Comparison of ENCODE assay signal across 8 mouse cellular contexts in genomic region chr10:117393196-117393890, GRCm38 (mm10). TPM values are rescaled to one million over a fixed set of nuclear protein-coding genes. Genes with fewer than 3 reads are reported as not detected.
DNase-seq lines count a peak whose midpoint lies in the region; ATAC-seq and TF ChIP-seq lines count a peak whose summit lies in the region.

No protein-coding gene starts in this region.

- TF ChIP-seq CTCF in midbrain, postnatal 0 days (IDR thresholded peaks at IDR 0.05) = no peak

- ATAC-seq in embryonic facial prominence, embryonic 15.5 days (ENCODE audit: insufficient number of reproducible peaks, low FRiP score, low TSS enrichment, low read depth) = peak; percentile 77
- peak; percentile 54; the same call in 1 of the 2 replicates for ATAC-seq in hindbrain, embryonic 12.5 days (ENCODE audit: low FRiP score)
- no peak for ATAC-seq in limb, embryonic 15.5 days (ENCODE audit: insufficient number of reproducible peaks, low FRiP score, low TSS enrichment, low read depth)
- ATAC-seq in midbrain, postnatal 0 days (ENCODE audit: low FRiP score) = 0 out of 2 replicates have a peak, but pooled peaks have one; percentile 20

- H3K36me3 ChIP-seq in embryonic facial prominence, embryonic 15.5 days = no peaks in the 10 kb centered on the region
- H3K36me3 ChIP-seq in hindbrain, embryonic 12.5 days = no peaks in the 10 kb centered on the region
- H3K36me3 ChIP-seq in limb, embryonic 15.5 days = no peaks in the 10 kb centered on the region
- H3K36me3 ChIP-seq in midbrain, postnatal 0 days (ENCODE audit: insufficient read depth, low read length) = no peaks in the 10 kb centered on the region

- H3K4me1 ChIP-seq in embryonic facial prominence, embryonic 15.5 days = no peaks in the 10 kb centered on the region
- H3K4me1 ChIP-seq in hindbrain, embryonic 12.5 days = peaks cover 9% of the 10 kb centered on the region; the same call in 1 of the 2 replicates
- peaks cover 4% of the 10 kb centered on the region; the same call in 1 of the 2 replicates for H3K4me1 ChIP-seq in limb, embryonic 15.5 days
- no peaks in the 10 kb centered on the region for H3K4me1 ChIP-seq in midbrain, postnatal 0 days (ENCODE audit: insufficient read depth, low read length)

- H3K4me2 ChIP-seq in embryonic facial prominence, embryonic 15.5 days (replicated peaks) = peak overlapping the region; percentile 66
- H3K4me2 ChIP-seq in hindbrain, embryonic 12.5 days (replicated peaks) = peak overlapping the region; percentile 64
- H3K4me2 ChIP-seq in limb, embryonic 15.5 days = peak overlapping the region; percentile 63
- H3K4me2 ChIP-seq in midbrain, postnatal 0 days (ENCODE audit: low read depth, low read length, poor library complexity, severe bottlenecking) = peak overlapping the region; percentile 49

- H3K9ac ChIP-seq in embryonic facial prominence, embryonic 15.5 days = peak overlapping the region; percentile 23; the same call in 1 of the 2 replicates
- peak overlapping the region; percentile 32; the same call in 1 of the 2 replicates for H3K9ac ChIP-seq in hindbrain, embryonic 12.5 days
- H3K9ac ChIP-seq in limb, embryonic 15.5 days = 0 out of 2 replicates have a peak overlapping the region, but pooled peaks have one; percentile 20
- H3K9ac ChIP-seq in midbrain, postnatal 0 days (replicated peaks; ENCODE audit: low read length, poor library complexity, severe bottlenecking) = no peak overlapping the region

- 2% methylated on average over 24 of the region's 27 CpGs for WGBS in embryonic facial prominence, embryonic 15.5 days
- 3% methylated on average over 24 of the region's 27 CpGs for whole genome bisulfite sequencing in hindbrain, embryonic 12.5 days
- under 1% methylated on average over 24 of the region's 27 CpGs for WGBS in limb, embryonic 15.5 days
- 3% methylated on average over 24 of the region's 27 CpGs for WGBS in midbrain, postnatal 0 days

- intact Hi-C loops in left cerebral cortex, postnatal 4 days (cut with DNase I) = no loop called here

- peak overlapping the region; percentile 44 for H3K4me3 ChIP-seq in embryonic facial prominence, embryonic 15.5 days (replicated peaks)
- H3K4me3 ChIP-seq in hindbrain, embryonic 12.5 days = peak overlapping the region; percentile 33
- peak overlapping the region; percentile 39 for H3K4me3 ChIP-seq in limb, embryonic 15.5 days
- peak overlapping the region; percentile 25 for H3K4me3 ChIP-seq in midbrain, postnatal 0 days (ENCODE audit: low read depth, low read length)

- H3K27ac ChIP-seq in embryonic facial prominence, embryonic 15.5 days (replicated peaks) = 0 out of 2 replicates have a peak overlapping the region, but pooled peaks have one; percentile 34
- no peak overlapping the region for H3K27ac ChIP-seq in hindbrain, embryonic 12.5 days
- H3K27ac ChIP-seq in limb, embryonic 15.5 days = peak overlapping the region; percentile 18
- no peak overlapping the region for H3K27ac ChIP-seq in midbrain, postnatal 0 days (ENCODE audit: low read depth, low read length)

- DNase-seq in 416B (ENCODE audit: low read depth) (peak; percentile 95), MEL-GATA-1-ER (ENCODE audit: extremely low read depth, low read depth) (peak; percentile 44)
- DNase-seq in midbrain, postnatal 0 days (ENCODE audit: low spot score) = peak; percentile 50
- no peak for DNase-seq in left cerebral cortex, postnatal 4 days
- DNase-seq in right cerebral cortex, postnatal 14 days = no peak

- H3K27me3 ChIP-seq in embryonic facial prominence, embryonic 15.5 days = no peaks in the 10 kb centered on the region
- H3K27me3 ChIP-seq in hindbrain, embryonic 12.5 days = no peaks in the 10 kb centered on the region
- H3K27me3 ChIP-seq in limb, embryonic 15.5 days = no peaks in the 10 kb centered on the region
- no peaks in the 10 kb centered on the region for H3K27me3 ChIP-seq in midbrain, postnatal 0 days (ENCODE audit: insufficient read depth, low read length)

- no peaks in the 10 kb centered on the region for H3K9me3 ChIP-seq in embryonic facial prominence, embryonic 15.5 days (replicated peaks)
- no peaks in the 10 kb centered on the region for H3K9me3 ChIP-seq in hindbrain, embryonic 12.5 days (replicated peaks)
- no peaks in the 10 kb centered on the region for H3K9me3 ChIP-seq in limb, embryonic 15.5 days
- H3K9me3 ChIP-seq in midbrain, postnatal 0 days (ENCODE audit: low read length) = no peaks in the 10 kb centered on the region

RNA-seq across cellular contexts. Expression of gene Cpsf6, which starts 13.5 kb away (rescaled TPM):
- 124 and 127 TPM in 2 replicates for polyA plus RNA-seq in embryonic facial prominence, embryonic 15.5 days (2015; fragmentation: Nextera tagmentation; extraction: Ambion mirVana)
- 231 and 248 TPM in 2 replicates for polyA plus RNA-seq in hindbrain, embryonic 12.5 days (2016; fragmentation: Nextera tagmentation; extraction: Ambion mirVana)
- 125 TPM in 2 replicates for polyA plus RNA-seq in limb, embryonic 15.5 days (2015; fragmentation: Nextera tagmentation; extraction: Ambion mirVana)
- total RNA-seq in midbrain, postnatal 0 days (2014; rRNA removed) = 120 and 151 TPM in 2 replicates
- 78.9 and 85.1 TPM in 2 replicates for polyA plus RNA-seq in midbrain, postnatal 0 days (2015; fragmentation: Nextera tagmentation; extraction: Ambion mirVana)
- total RNA-seq in left cerebral cortex, postnatal 4 days (2021) = 100 to 1,000 TPM; 145 to 163 TPM

Comparison
In these comparisons a context has a peak if more than half of its experiments do, and no peak if none do; other contexts are left out.
1. DNase-seq: peak in 416B (single experiment), MEL-GATA-1-ER (single experiment) and midbrain, postnatal 0 days (single experiment); none in left cerebral cortex, postnatal 4 days (single experiment) and right cerebral cortex, postnatal 14 days (single experiment).
2. H3K27ac ChIP-seq: peak in embryonic facial prominence, embryonic 15.5 days (single experiment) and limb, embryonic 15.5 days (single experiment); none in hindbrain, embryonic 12.5 days (single experiment) and midbrain, postnatal 0 days (single experiment).
3. Peak in every context shown above with its lines, with median percentiles within 50 percentile points of each other: H3K4me2 ChIP-seq and H3K4me3 ChIP-seq.